In genomic region chr11:121189681-121190080, GRCm38 (mm10) we compare ENCODE assay signal across 17 mouse cellular contexts. TPM values are rescaled to one million over a fixed set of nuclear protein-coding genes. Genes with fewer than 3 reads are reported as not detected.
DNase-seq lines count a peak whose midpoint lies in the region; ATAC-seq lines count a peak whose summit lies in the region.
"Had no signal": no experiment of that assay in that cellular context is flagged by ENCODE, and none has a peak within 500 bp of the region (broad histone marks: within the 10 kb centered on the region; RNA-seq: fewer than 3 reads in every experiment).

No protein-coding gene starts in this region.

- DNase-seq in gastrocnemius, adult 18-20 months (ENCODE audit: low spot score): peak; percentile 64
- DNase-seq in gastrocnemius, postnatal 36 days: no peak
- peak; percentile 69 for DNase-seq in kidney, adult 9 months
- no peak for DNase-seq in kidney, postnatal 10 days
- peak; percentile 71 for DNase-seq in cerebellum, postnatal 14 days
- peak; percentile 43 for DNase-seq in kidney, postnatal 14 days
- DNase-seq in left cerebral cortex, postnatal 25 days (ENCODE audit: low spot score in 2 of 2): no peak
- DNase-seq: embryo, embryonic 11 days; layer of hippocampus, adult 9-11 months had no signal

- no peaks in the 10 kb centered on the region for H3K9me3 ChIP-seq in neural tube, embryonic 15.5 days (replicated peaks)
- H3K9me3 ChIP-seq: forebrain, embryonic 12.5 days; heart, embryonic 13.5 days; limb, embryonic 12.5 days; midbrain, embryonic 10.5 days had no signal

- no peaks in the 10 kb centered on the region for H3K4me1 ChIP-seq in neural tube, embryonic 15.5 days
- H3K4me1 ChIP-seq: forebrain, embryonic 12.5 days; heart, embryonic 13.5 days; limb, embryonic 12.5 days; midbrain, embryonic 10.5 days had no signal

- no peak overlapping the region for H3K27ac ChIP-seq in neural tube, embryonic 15.5 days (replicated peaks)
- H3K27ac ChIP-seq: forebrain, embryonic 12.5 days; heart, embryonic 13.5 days; limb, embryonic 12.5 days; midbrain, embryonic 10.5 days had no signal

- H3K4me2 ChIP-seq in neural tube, embryonic 15.5 days: no peak overlapping the region
- H3K4me2 ChIP-seq: forebrain, embryonic 12.5 days; heart, embryonic 13.5 days; limb, embryonic 12.5 days had no signal

- H3K27me3 ChIP-seq in neural tube, embryonic 15.5 days (replicated peaks): no peaks in the 10 kb centered on the region
- H3K27me3 ChIP-seq: forebrain, embryonic 12.5 days; heart, embryonic 13.5 days; limb, embryonic 12.5 days; Patski had no signal

- peaks cover 20% of the 10 kb centered on the region for H3K36me3 ChIP-seq in neural tube, embryonic 15.5 days
- H3K36me3 ChIP-seq: forebrain, embryonic 12.5 days had no signal

- ATAC-seq in neural tube, embryonic 15.5 days (ENCODE audit: low FRiP score): no peak
- ATAC-seq: Patski had no signal

- intact Hi-C loops in gastrocnemius, postnatal 36 days (cut with DNase I): no loop called here
- intact Hi-C loops in left cerebral cortex, postnatal 25 days (cut with DNase I): no loop called here

- 75% methylated on average over 3 of the region's 3 CpGs for WGBS in neural tube, embryonic 15.5 days

- H3K4me3 ChIP-seq in neural tube, embryonic 15.5 days (replicated peaks): no peak overlapping the region
- H3K4me3 ChIP-seq: forebrain, embryonic 12.5 days; heart, embryonic 13.5 days; limb, embryonic 12.5 days; midbrain, embryonic 10.5 days had no signal

- no peak overlapping the region for H3K9ac ChIP-seq in neural tube, embryonic 15.5 days (replicated peaks)
- H3K9ac ChIP-seq: forebrain, embryonic 12.5 days; heart, embryonic 13.5 days; limb, embryonic 12.5 days had no signal

RNA-seq across cellular contexts. Expression of gene Hexdc, which starts 14.6 kb away (rescaled TPM):
- total RNA-seq in gastrocnemius, adult 18-20 months (2021): 1 to 10 TPM; 5.7 to 7.1 TPM
- total RNA-seq in gastrocnemius, postnatal 36 days (2021): 1 to 10 TPM; 6.8 to 7.5 TPM
- total RNA-seq in left cerebral cortex, postnatal 25 days (2021): 10 to 100 TPM; 21.8 to 26.8 TPM
- polyA plus RNA-seq in neural tube, embryonic 15.5 days (2015; fragmentation: Nextera tagmentation; extraction: Ambion mirVana): 28.9 and 35.1 TPM in 2 replicates

RNA-seq across cellular contexts. Expression of gene Ogfod3, which starts 14.8 kb away (rescaled TPM):
- total RNA-seq in gastrocnemius, adult 18-20 months (2021): 10 to 100 TPM; 12.3 TPM
- 10 to 100 TPM; 11.0 to 12.0 TPM for total RNA-seq in gastrocnemius, postnatal 36 days (2021)
- 1 to 10 TPM; 7.3 to 7.8 TPM for total RNA-seq in left cerebral cortex, postnatal 25 days (2021)
- 26.8 and 31.7 TPM in 2 replicates for polyA plus RNA-seq in neural tube, embryonic 15.5 days (2015; fragmentation: Nextera tagmentation; extraction: Ambion mirVana)

RNA-seq across cellular contexts. Expression of gene Uts2r, which starts 29.6 kb away (rescaled TPM):
- 1 to 10 TPM in 1 of 2 experiments, under 1 TPM in 1; 0.62 to 1.0 TPM for total RNA-seq in gastrocnemius, adult 18-20 months (2021)
- total RNA-seq in gastrocnemius, postnatal 36 days (2021): 1 to 10 TPM; 1.4 to 1.5 TPM
- total RNA-seq in left cerebral cortex, postnatal 25 days (2021): not detected
- polyA plus RNA-seq in neural tube, embryonic 15.5 days (2015; fragmentation: Nextera tagmentation; extraction: Ambion mirVana): 0.46 and 0.47 TPM in 2 replicates
- polyA plus RNA-seq: forebrain, embryonic 12.5 days; heart, embryonic 13.5 days; lung, embryonic 16.5 days; Patski; spleen, adult 2 months had no signal

RNA-seq across cellular contexts. Expression of gene Cybc1, which starts 39.4 kb away (rescaled TPM):
- 1 to 10 TPM; 2.6 to 2.9 TPM for total RNA-seq in gastrocnemius, adult 18-20 months (2021)
- total RNA-seq in gastrocnemius, postnatal 36 days (2021): 1 to 10 TPM; 2.5 to 2.7 TPM
- 10 to 100 TPM; 23.6 to 24.8 TPM for total RNA-seq in left cerebral cortex, postnatal 25 days (2021)
- 35.7 and 38.9 TPM in 2 replicates for polyA plus RNA-seq in neural tube, embryonic 15.5 days (2015; fragmentation: Nextera tagmentation; extraction: Ambion mirVana)

RNA-seq across cellular contexts. Expression of gene Tex19.1, which starts 43.7 kb away (rescaled TPM):
- not detected for total RNA-seq in gastrocnemius, adult 18-20 months (2021)
- not detected for total RNA-seq in gastrocnemius, postnatal 36 days (2021)
- not detected for total RNA-seq in left cerebral cortex, postnatal 25 days (2021)
- not detected in 2 replicates for polyA plus RNA-seq in neural tube, embryonic 15.5 days (2015; fragmentation: Nextera tagmentation; extraction: Ambion mirVana)
- polyA plus RNA-seq: forebrain, embryonic 12.5 days; heart, embryonic 13.5 days; limb, embryonic 12.5 days; lung, embryonic 16.5 days; Patski; spleen, adult 2 months had no signal

Comparison
In these comparisons a context has a peak if more than half of its experiments do, and no peak if none do; other contexts are left out.
1. DNase-seq: peak in gastrocnemius, adult 18-20 months (single experiment), kidney, adult 9 months (single experiment), cerebellum, postnatal 14 days (2 of 2) and kidney, postnatal 14 days (single experiment); none in gastrocnemius, postnatal 36 days (0 of 2), kidney, postnatal 10 days (single experiment) and left cerebral cortex, postnatal 25 days (0 of 2).